Mouse (Mus musculus) forebrain, embryonic 15.5 days (tissue): ENCODE results near the gene Gas2l2. TPM values are rescaled to one million over a fixed set of nuclear protein-coding genes. Genes with fewer than 3 reads are reported as not detected.

Experiments
- ATAC-seq: fragments of 200-750 bp; cut with Nextera tagmentation; replicated peaks from 2 replicates; pipeline ENCODE4 v1.8.0; 2017; ENCODE audit warnings: mild to moderate bottlenecking, moderate TSS enrichment, moderate library complexity
- H3K27ac ChIP-seq: fragments of 300-500 bp; sonication (generic); replicated peaks from 2 replicates; pipeline ENCODE4 v1.5.1; 2015; ENCODE audit warnings: mild to moderate bottlenecking, inconsistent platforms
- H3K27me3 ChIP-seq: fragments of 300-500 bp; sonication (generic); 2 replicates; pipeline ENCODE4 v1.6.1; 2015; ENCODE audit warnings: inconsistent platforms
- H3K36me3 ChIP-seq: fragments of 300-500 bp; sonication (generic); 2 replicates; pipeline ENCODE4 v1.6.1; 2015; ENCODE audit warnings: mild to moderate bottlenecking, inconsistent platforms
- H3K4me1 ChIP-seq: fragments of 300-500 bp; sonication (generic); 2 replicates; pipeline ENCODE4 v1.6.1; 2015; ENCODE audit warnings: inconsistent platforms
- H3K4me2 ChIP-seq: fragments of 300-500 bp; sonication (generic); replicated peaks from 2 replicates; pipeline ENCODE4 v1.6.1; 2015; ENCODE audit warnings: mild to moderate bottlenecking, inconsistent platforms
- H3K4me3 ChIP-seq: fragments of 300-500 bp; sonication (generic); 2 replicates; pipeline ENCODE4 v1.5.1; 2015; ENCODE audit warnings: mild to moderate bottlenecking, inconsistent platforms
- H3K9ac ChIP-seq: fragments of 300-500 bp; sonication (generic); replicated peaks from 2 replicates; pipeline ENCODE4 v1.6.1; 2015; ENCODE audit warnings: mild to moderate bottlenecking, inconsistent platforms
- H3K9me3 ChIP-seq: fragments of 300-500 bp; sonication (generic); 2 replicates; pipeline ENCODE4 v1.6.1; 2016; ENCODE audit warnings: inconsistent platforms
- WGBS: fragments of 180-500 bp; shearing (Covaris S2); methylation state at CpG from one replicate; pipeline ENCODE4 v1.1.7; 2015; ENCODE audit warnings: mixed read lengths; 5-methylcytosine and 5-hydroxymethylcytosine counted together
- polyA plus RNA-seq: library from polyadenylated mRNA; unstranded; fragments of >200 nt; fragmentation: Nextera tagmentation; extraction: Ambion mirVana; gene quantifications from 2 replicates; pipeline ENCODE4 v1.2.1, GENCODE M21; 2015

Gas2l2 gene
- polyA plus RNA-seq = 0.69 and 0.80 TPM in 2 replicates

DNA sequence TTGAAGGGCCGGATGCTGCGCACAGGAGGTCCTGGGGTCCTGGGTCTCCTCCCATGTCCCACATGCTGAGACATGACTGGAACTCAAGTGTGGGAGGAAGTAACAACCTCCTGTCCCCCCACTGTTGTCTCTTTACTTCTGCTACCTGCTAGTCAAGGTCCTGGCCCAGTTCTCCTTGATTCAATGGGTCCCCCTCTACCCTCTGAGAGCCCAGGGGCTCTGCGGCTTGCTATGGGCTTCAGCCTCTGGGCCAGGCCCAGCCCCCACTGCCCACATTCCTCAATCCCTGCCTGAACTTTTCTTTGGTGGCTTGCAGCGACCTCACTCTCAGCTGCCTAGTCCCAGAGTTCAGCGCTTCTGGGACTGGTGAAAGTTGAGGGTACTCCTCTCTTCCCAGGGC is at the start of gene Gas2l2:
TSS of gene Gas2l2 (minus strand) at position 101 of the 400 bp plus-strand sequence.
- no peak within 1 kb of the TSS for H3K9ac ChIP-seq
- H3K9me3 ChIP-seq = no peaks in the 10 kb centered on the region
- peaks cover 12% of the 10 kb centered on the region; the same call in 1 of the 2 replicates for H3K27me3 ChIP-seq
- no peak within 1 kb of the TSS for H3K4me2 ChIP-seq
- no peaks in the 10 kb centered on the region for H3K4me1 ChIP-seq
- no peak for ATAC-seq
- WGBS = 65% methylated on average over 5 of the region's 5 CpGs
- H3K36me3 ChIP-seq = no peaks in the 10 kb centered on the region
- H3K27ac ChIP-seq = no peak within 1 kb of the TSS
- H3K4me3 ChIP-seq = no peak within 1 kb of the TSS

DNA sequence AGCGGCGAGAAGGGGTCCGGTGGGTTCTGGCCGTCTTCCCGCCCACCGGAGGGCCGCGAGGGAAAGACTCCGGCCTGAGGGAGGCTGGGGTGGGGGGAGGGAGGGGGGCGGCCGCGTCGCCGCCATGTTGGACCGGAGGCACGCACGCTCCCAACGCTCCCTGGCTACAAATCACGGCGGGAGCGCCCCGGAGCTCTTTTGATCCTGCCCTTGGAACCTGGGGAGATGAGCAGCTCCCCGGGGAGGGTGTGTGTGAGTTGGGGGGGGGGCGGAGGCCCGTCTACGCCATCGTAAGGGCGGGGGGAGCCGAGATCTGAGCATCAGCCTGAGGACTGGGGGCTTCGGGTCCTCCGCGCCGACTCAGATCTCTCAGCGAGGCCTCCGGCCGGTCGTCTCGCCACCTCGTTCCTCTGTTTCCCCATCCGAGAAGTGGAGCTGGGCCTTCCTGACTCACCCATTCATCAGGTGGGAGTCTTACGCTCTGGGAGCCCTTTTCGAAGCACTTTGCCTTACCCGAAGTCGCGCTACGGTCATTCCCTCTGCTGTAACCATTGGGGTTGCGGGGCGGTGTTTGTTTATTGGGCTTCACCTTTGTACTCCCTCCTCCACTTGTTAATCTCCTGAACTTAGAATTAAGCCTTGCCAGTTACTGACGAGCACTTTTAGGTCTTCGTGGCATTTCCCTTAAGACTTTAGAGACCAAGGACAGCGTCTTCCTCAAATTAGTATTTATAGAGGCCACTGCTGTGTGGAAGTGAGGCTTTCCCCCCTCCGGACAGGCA is 44.2 kb upstream of the Gas2l2 start:
- under 1% methylated on average over 46 of the region's 52 CpGs for WGBS
- Histone ChIP-seq H3K4me2 (peak overlapping the region; percentile 59), H3K36me3 (peaks cover 9% of the 10 kb centered on the region; the same call in 1 of the 2 replicates), H3K4me3 (peak overlapping the region; percentile 84), H3K27me3 (no peaks in the 10 kb centered on the region), H3K9ac (peak overlapping the region; percentile 80), H3K4me1 (peaks cover 29% of the 10 kb centered on the region), H3K9me3 (no peaks in the 10 kb centered on the region), H3K27ac (peak overlapping the region; percentile 97)
- peak; percentile 86 for ATAC-seq

DNA sequence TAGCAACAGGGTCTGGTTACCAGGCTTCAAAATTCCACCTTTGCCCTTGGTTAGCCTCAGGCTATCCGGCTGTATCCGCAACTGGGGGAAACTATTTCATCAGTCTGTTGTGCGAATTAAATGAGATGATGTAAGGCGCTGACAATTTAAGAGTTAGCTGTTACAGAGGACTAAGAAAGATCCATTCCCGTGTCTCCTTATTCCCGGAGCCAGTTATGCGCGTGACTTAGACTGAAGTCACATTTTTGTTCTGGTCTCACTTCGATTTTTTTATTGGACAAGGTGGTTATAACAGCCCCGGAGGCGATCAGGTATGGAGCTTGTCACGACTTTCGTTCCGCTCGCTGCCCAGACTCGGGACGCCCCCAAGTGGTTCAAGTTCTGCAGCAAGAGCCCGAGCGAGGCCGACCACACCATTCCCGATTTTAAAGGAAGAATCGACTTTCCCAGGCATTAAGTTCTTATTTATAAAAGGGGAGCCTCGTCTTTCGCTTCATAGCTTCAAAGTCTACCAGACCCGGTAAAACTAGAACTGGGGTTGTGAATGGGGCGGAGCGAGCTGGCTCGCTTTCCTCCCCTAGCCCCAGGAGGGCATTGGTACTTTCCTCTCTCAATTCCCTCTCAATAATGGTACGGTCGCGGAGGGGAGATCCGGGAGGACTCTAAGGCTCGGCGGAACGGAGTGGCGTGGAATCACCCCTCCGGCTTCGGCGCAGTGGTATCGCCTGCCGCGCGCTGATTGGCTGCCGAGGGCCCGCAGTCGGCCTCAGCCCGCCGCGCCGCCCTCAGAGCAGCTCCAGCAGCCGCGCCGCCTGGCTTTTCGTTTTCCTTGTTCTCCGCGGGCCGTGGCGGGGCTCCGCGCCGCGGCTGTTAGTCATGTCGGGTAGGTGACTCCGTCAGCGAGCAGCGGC is 43.3 kb upstream of the Gas2l2 start, which contains the start of gene Taf15:
TSS of gene Taf15 (plus strand) at position 763 of the 911 bp plus-strand sequence.
- Histone ChIP-seq H3K27ac (peak within 1 kb of the TSS; percentile 97), H3K4me1 (peaks cover 29% of the 10 kb centered on the region), H3K9ac (peak within 1 kb of the TSS; percentile 80), H3K27me3 (no peaks in the 10 kb centered on the region), H3K4me3 (peak within 1 kb of the TSS; percentile 84), H3K9me3 (no peaks in the 10 kb centered on the region), H3K36me3 (peaks cover 7% of the 10 kb centered on the region; the same call in 1 of the 2 replicates), H3K4me2 (peak within 1 kb of the TSS; percentile 67)
- peak; percentile 99 for ATAC-seq
- under 1% methylated on average over 66 of the region's 66 CpGs for WGBS

DNA sequence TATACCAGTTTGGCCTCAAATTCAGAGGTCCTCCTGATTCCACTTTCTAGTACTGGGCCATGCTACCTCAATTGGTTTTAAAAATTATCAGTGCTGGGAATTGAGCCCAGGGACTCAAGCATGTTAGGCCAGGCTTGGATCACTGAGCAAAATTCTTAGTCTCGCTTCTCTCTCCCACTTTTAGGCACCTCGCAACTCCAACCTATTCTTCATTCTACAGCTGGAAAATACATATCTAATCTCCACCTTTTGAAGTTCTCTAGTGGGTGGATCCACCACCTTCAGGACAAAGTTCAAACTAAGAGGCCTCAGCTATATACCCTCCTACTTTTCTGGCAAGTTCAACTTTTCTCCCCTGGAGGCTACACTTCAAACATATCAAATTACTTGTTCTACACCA is 42.5 kb upstream of the Gas2l2 start:
- no peak overlapping the region for H3K27ac ChIP-seq
- peaks cover 36% of the 10 kb centered on the region for H3K4me1 ChIP-seq
- no peaks in the 10 kb centered on the region for H3K27me3 ChIP-seq
- peaks cover 3% of the 10 kb centered on the region; the same call in 1 of the 2 replicates for H3K36me3 ChIP-seq
- no peak overlapping the region; the same call in 1 of the 2 replicates for H3K9ac ChIP-seq
- H3K9me3 ChIP-seq = no peaks in the 10 kb centered on the region
- H3K4me2 ChIP-seq = peak overlapping the region; percentile 67
- H3K4me3 ChIP-seq = 0 out of 2 replicates have a peak overlapping the region, but pooled peaks have one; percentile 84
- no peak for ATAC-seq
- WGBS = 93% methylated on average over 2 of the region's 2 CpGs

DNA sequence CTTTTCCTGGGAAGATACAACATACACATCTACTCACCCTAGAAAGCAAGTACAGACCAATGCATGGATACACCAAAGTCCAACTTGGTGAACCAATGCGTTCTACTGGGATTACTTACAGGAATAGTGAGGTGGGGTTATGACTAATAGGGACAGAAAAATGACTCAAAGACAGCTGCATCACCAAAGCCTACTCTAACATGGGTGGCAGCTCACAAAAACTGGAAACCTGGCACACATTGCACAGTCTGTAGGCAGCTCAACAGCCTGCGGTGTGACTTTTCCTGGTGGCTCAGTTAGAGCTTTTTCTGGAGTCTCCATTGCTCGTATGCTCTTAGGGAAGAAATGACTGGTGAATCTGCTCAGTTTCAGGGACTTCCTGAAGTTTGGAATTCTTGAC is 39.5 kb upstream of the Gas2l2 start:
- H3K4me1 ChIP-seq = peaks cover 24% of the 10 kb centered on the region
- H3K27ac ChIP-seq = no peak overlapping the region
- WGBS = 92% methylated on average over 3 of the region's 3 CpGs
- peaks cover 5% of the 10 kb centered on the region; the same call in 1 of the 2 replicates for H3K27me3 ChIP-seq
- H3K36me3 ChIP-seq = no peaks in the 10 kb centered on the region
- no peak overlapping the region for H3K4me2 ChIP-seq
- no peaks in the 10 kb centered on the region for H3K9me3 ChIP-seq
- no peak overlapping the region for H3K4me3 ChIP-seq
- no peak overlapping the region for H3K9ac ChIP-seq
- ATAC-seq = no peak

DNA sequence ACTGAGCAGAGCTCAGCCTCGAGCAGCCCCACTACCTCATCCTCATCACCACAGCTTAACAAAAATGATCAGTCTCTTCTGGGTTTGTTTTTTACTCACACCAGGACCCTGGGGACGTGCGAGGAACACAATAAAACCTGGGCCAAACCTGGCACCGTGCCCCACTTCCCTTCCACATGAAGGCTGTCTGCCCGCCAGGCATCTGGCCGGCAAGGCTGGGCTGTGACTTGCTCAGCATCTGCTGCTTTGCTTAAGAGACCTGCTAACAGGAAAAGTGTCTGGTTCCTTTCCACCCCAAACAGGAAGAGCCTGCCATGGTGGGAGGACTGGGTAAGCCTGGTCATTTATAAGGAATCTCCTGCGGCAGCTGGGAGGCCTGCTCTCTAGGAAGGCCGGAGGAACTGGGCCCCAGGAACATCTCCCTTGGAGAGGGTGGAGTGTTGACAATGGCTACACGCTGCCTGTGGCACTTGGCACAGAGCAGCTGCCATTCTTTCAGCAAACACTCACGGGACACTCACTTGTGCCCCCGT is 37.9 kb upstream of the Gas2l2 start:
- WGBS = 34% methylated on average over 11 of the region's 11 CpGs

DNA sequence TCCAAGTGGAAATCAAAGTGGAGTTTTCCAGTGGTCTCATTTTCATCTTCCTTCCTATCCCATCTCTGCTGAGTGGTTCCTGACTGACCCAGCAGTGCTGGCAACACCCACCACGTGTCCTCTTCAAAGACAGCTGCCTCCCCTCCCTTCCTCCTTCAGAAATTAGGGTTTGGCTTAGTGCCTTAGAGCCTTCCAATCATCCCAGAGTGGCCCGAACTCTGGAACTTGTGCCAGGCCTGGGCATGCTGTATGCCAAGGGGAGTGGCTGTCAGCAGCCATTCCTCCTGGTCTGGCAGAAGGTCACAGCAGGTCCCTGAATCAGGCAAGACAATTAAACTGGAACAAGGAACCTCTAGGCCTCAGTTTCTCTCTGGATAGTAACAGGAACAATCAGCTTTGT is 36.7 kb upstream of the Gas2l2 start:
- no peak overlapping the region for H3K27ac ChIP-seq

More for the DNA sequence above, 37.9 kb upstream of the Gas2l2 start:
- Histone ChIP-seq H3K4me3 (no peak overlapping the region), H3K27me3 (peaks cover 10% of the 10 kb centered on the region; the same call in 1 of the 2 replicates), H3K9ac (no peak overlapping the region), H3K9me3 (no peaks in the 10 kb centered on the region), H3K27ac (peak overlapping the region; percentile 60), H3K4me2 (no peak overlapping the region), H3K36me3 (no peaks in the 10 kb centered on the region), H3K4me1 (peaks cover 30% of the 10 kb centered on the region)
- peak; percentile 51 for ATAC-seq

DNA sequence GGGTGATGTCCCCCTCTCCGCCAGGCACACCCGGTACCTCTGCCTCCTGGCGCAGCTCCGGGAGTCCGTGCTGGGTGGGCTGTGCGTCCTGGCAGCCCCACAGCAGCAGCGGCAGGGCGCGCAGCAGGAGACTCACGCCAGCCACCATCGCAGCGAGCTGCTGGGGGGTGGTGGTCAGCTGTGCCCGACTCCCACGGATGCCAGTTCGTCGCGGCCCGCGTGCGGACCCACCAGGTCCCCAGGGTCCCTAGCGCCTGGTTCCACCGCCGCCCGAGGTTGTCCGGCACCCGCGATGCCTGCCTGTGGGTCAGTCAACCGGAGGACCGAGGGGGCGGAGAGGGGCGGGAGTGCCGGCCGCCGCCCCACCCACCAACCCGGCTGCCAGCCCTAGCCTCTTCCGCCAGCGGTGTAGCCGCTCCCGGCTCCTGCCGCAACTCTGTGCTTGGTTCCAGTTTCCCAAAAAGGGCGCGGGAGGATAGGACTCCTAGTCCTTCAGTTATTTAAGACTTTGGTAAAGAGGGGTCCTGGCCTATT is 33.5 kb upstream of the Gas2l2 start, which contains the start of gene Mmp28:
TSS of gene Mmp28 (minus strand) at position 361 of the 534 bp plus-strand sequence.
- Histone ChIP-seq H3K9ac (peak within 1 kb of the TSS; percentile 48), H3K4me2 (peak within 1 kb of the TSS; percentile 83), H3K27ac (no peak within 1 kb of the TSS), H3K36me3 (no peaks in the 10 kb centered on the region), H3K4me1 (peaks cover 26% of the 10 kb centered on the region), H3K9me3 (no peaks in the 10 kb centered on the region), H3K27me3 (peaks cover 19% of the 10 kb centered on the region), H3K4me3 (peak within 1 kb of the TSS; percentile 45)
- WGBS = under 1% methylated on average over 33 of the region's 42 CpGs
- ATAC-seq = no peak

More for the DNA sequence above, 36.7 kb upstream of the Gas2l2 start:
- H3K27me3 ChIP-seq = peaks cover 19% of the 10 kb centered on the region
- no peak overlapping the region for H3K4me3 ChIP-seq
- H3K9me3 ChIP-seq = no peaks in the 10 kb centered on the region
- WGBS = 22% methylated on average over 2 of the region's 2 CpGs
- peaks cover 26% of the 10 kb centered on the region for H3K4me1 ChIP-seq
- no peaks in the 10 kb centered on the region for H3K36me3 ChIP-seq
- H3K9ac ChIP-seq = no peak overlapping the region
- H3K4me2 ChIP-seq = no peak overlapping the region
- ATAC-seq = no peak

DNA sequence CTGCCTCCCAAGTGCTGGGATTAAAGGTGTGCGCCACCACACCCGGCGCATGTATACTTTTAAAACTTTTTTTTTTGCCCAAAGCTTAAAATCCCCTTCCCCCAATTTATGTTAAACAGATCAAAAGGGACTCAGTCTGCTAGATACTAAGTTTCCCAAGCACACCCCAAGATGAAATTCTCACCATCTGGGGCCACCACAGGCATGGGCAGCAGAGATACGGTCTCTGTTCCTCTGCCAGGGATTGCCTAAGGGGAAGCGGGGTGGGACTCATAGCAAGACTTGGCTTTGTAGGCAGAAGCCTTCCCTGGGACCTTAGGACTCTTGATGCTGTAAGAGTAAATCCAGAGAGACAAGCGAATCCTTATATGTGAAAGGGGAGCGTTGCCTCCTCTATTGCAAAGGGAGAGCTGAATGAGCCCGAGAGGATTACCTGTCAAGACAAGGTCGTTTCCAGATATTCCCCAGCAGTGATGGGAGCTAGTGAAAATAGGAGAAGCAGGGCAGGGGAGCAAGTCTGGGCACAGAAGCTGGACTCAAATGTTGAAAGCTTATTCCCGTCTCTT is 32.3 kb upstream of the Gas2l2 start:
- WGBS = 65% methylated on average over 10 of the region's 10 CpGs
- peaks cover 19% of the 10 kb centered on the region for H3K27me3 ChIP-seq
- no peak overlapping the region for H3K27ac ChIP-seq
- no peaks in the 10 kb centered on the region for H3K9me3 ChIP-seq
- no peak overlapping the region for H3K4me2 ChIP-seq
- no peak for ATAC-seq
- no peak overlapping the region for H3K9ac ChIP-seq
- H3K36me3 ChIP-seq = no peaks in the 10 kb centered on the region
- peaks cover 16% of the 10 kb centered on the region for H3K4me1 ChIP-seq
- H3K4me3 ChIP-seq = no peak overlapping the region

DNA sequence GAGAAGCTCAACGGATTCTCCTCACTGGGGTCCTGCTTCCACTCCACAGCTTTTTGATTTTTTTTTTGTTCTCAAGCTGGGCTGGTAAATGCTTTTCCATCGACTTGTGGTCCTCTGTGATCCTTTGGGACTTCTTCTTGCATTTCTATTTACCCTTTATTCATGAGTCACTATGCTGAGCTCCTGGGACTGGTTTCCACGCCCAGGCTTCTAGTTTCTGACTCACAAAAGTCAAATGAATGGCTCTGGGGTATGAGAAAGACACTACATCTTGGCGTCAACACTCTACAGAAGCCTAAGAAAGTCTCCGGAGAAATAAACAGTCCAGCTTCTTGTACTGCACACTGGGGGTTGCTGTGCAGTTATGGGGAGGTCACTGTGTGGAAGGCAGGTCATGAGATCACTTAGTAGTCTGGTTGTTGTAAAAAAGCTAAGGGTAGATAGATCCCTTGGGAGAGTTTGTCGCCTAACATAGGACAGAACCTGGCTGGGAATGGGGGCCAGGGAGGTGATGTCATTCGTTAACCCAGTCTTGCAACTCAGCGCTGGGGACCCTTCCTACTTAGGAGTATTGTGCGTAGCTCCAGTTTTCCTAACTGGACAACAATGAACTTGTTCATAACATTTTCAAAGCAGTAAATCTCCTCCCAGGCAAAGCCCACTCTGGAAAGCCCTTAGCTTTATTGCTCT is 28.8 kb upstream of the Gas2l2 start:
- H3K9ac ChIP-seq = no peak overlapping the region
- no peak for ATAC-seq
- H3K27me3 ChIP-seq = peaks cover 9% of the 10 kb centered on the region

DNA sequence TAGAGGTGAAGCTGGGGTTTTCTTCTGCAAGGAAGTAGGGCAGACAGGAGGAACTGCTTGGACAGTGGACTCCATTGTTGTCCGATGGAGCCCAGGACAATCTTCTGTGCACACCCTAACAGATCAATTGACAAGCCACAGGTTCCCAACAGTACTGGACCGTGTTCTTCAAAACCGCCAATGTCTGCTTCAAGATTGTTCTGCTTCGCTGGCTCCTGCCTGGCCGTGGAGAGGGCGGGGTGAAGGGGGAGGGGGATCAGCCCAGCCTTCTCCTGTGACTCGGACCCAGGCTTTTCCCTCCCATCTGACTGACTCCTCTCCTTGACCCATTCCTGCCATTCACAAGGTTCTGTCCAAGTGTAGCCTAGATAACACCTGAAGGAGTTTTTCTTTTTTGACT is 28.0 kb upstream of the Gas2l2 start:
- Histone ChIP-seq H3K4me1 (no peaks in the 10 kb centered on the region), H3K36me3 (no peaks in the 10 kb centered on the region), H3K4me3 (no peak overlapping the region), H3K4me2 (no peak overlapping the region), H3K27me3 (peaks cover 9% of the 10 kb centered on the region), H3K9me3 (no peaks in the 10 kb centered on the region), H3K27ac (no peak overlapping the region), H3K9ac (no peak overlapping the region)
- ATAC-seq = no peak
- 27% methylated on average over 7 of the region's 7 CpGs for WGBS

More for the DNA sequence above, 28.8 kb upstream of the Gas2l2 start:
- Histone ChIP-seq H3K4me3 (no peak overlapping the region), H3K4me2 (no peak overlapping the region), H3K36me3 (no peaks in the 10 kb centered on the region), H3K9me3 (no peaks in the 10 kb centered on the region), H3K4me1 (peaks cover 7% of the 10 kb centered on the region), H3K27ac (no peak overlapping the region)
- WGBS = 46% methylated on average over 9 of the region's 9 CpGs
